Mouse (Mus musculus) heart, adult 8-10 months (tissue): ENCODE data around the gene Paxbp1. TPM values are rescaled to one million over a fixed set of nuclear protein-coding genes. Genes with fewer than 3 reads are reported as not detected.
"Not testable (repeated sequence)": the region's sequence is repeated elsewhere in the genome, so short reads cannot be mapped to it uniquely, and the experiment has no call there.

Source experiments
- DNase-seq: peaks from one replicate; pipeline ENCODE4 v3.0.0; 2022; ENCODE audit warnings: low spot score
- total RNA-seq, 4 experiments: library from RNA; stranded (reverse); gene quantifications; 2 replicates each; pipeline ENCODE4 v1.2.4; 2022

Gene Paxbp1
- total RNA-seq, result 10 to 100 TPM in 3 of 4 experiments, 1 to 10 TPM in 1; 8.1 to 18.6 (median 12.5) TPM

DNA sequence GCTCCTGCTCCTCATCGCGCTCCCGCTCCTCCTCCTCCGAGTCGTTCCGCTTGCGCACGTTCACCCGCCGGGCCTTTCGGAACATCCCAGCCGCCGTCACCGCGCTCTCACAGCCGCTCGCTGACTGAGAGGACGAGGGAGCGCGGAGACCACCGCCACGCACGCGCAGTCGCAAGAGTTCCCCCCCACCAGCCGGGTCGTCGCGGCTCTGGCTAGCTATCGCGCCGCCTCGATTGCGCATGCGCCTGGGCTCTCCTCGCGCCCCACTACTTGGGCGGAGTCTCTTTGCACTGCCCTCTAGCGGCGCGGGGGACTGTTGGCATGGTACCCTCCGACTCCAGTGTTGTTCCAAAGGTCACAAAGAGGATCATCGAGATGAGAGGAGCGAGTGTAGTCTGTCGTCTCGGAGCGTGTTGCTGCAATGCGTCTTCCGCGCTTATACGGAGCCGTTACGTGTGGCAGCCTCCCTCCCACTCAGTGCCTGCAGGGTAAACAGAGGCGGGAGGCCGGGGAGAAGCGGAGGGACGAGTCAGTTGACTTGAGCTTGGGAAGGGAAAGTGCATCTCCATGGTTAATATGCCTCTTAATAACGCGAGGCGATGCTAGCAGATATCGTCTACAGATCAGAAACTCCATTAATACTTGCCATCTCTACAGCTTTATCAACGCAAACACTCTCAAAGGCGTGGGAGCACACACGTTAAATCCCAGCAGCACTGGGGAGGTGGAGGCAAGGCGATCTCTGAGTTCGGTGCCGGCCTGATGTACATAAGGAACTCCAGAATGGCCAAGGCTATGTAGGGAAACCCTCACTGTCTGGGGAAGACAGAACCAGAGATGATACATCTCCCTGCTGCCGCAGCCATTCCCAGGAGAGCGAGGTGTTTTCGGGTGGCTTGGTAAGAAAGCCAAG lies at the start of gene Paxbp1:
Gene Paxbp1, minus strand, starts transcription at position 274 of the 913 bp plus-strand sequence.
- DNase-seq, result peak; percentile 99

GRCm38 (mm10) chr16:91086642-91087306 lies 42.4 kb upstream of the Paxbp1 start:
- no peak for DNase-seq

DNA sequence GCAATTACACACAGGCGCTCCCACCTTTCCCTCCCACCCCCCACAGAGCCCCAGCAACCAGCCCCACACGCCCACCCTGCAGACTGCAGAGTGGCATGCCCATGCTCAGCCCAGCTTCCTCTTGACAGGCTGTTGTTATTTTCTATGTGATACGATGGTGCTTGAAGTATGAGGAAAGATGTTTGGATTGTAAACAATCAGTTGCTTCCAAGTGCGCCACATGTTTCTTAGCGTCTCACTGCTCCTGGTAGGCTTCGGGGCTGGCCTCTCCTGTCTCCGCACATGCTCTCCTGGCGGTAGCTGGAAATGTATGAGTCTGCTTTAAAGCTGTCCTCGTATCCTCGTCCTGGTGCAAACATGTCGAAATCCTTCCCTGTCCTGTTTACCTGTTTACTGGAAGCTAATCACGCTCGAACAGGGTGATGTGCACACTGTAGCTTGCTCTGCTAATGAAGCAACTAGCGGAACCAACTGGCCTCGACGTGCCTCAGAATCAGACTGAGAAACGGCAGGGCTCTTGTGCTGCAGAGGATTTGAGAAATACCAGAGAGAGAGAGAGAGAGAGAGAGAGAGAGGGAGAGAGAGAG lies 41.0 kb upstream of the Paxbp1 start:
- DNase-seq, result no peak

GRCm38 (mm10) chr16:91084307-91085238 lies 40.2 kb upstream of the Paxbp1 start:
- peak; percentile 21 for DNase-seq

DNA sequence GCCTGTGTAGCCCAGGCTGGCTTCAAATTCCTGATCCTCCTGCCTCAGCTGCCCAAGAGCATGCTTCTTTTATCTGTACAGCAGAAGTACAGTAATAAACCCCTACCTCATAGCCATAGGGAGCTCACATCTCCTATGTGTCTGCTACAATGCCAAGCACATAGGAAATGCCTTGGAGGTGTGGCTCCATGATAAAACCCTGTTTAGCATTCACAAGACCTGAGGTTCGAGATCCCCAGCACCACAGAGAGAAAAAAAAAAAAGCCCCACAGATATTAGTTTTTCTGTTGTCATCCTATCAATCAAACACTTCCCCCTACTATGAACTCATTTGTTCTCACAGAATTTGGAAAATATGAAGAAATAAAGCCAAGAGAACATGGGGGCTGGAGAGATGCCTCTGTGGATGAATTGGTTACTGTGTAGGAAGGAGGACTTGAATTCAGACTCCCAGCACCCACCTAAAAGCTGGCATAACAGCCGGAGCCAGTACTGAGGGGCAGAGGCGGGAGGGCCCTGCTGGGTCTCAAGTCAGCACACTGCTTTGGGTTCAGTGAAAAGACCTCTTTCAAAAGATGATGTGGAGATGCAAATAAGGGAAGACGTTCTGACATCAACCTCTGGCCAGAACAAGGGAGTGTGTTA lies 38.8 kb upstream of the Paxbp1 start:
- DNase-seq, result no peak

DNA sequence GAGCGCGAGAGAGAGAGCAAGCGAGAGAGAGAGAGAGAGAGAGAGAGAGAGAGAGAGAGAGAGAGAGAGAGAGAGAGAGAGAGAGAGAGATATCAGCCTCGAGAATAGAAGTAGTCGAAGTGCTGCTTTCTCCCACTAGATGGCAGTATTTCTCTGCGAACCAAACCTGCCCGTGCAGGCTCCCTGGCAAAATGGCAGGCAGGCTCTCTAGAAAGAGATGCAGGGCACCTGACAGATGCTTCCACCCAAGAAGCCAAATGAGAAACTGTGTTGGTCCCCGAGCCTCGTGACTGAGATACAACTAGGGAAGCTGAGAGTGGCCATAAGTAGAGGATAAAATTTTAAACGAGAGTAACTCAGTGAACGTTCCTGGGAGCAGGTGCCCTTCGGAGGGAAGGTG lies 37.2 kb upstream of the Paxbp1 start:
- peak; percentile 70 for DNase-seq

GRCm38 (mm10) chr16:91076180-91076579 lies 31.8 kb upstream of the Paxbp1 start:
- no peak for DNase-seq

DNA sequence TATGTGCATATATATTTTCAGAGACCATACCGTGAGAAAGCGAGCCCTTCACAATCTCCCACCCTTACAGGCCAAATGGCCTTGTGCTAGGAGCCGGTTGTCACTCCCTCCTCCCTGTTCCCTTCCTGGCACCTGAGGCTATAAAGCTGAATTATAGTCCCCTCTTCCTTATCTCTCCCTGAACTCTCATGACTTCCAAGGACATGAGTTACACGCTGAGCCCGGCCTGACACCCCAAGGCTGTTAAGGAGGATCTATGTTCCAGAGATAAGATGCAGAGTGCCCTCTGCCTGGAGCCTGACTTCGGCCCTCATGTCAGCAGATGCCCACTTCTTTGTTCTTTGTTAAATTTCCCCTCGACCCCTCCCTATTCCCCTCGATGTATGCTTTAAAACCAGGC lies 31.1 kb upstream of the Paxbp1 start:
- DNase-seq, result not testable (repeated sequence)

GRCm38 (mm10) chr16:91073163-91073892 lies 29.0 kb upstream of the Paxbp1 start:
- peak; percentile 91 for DNase-seq

- DNase-seq, result no peak
Measured at GRCm38 (mm10) chr16:91072256-91072655, 27.9 kb upstream of the Paxbp1 start.

- no peak for DNase-seq
Measured at GRCm38 (mm10) chr16:91068969-91069368, 24.6 kb upstream of the Paxbp1 start.

DNA sequence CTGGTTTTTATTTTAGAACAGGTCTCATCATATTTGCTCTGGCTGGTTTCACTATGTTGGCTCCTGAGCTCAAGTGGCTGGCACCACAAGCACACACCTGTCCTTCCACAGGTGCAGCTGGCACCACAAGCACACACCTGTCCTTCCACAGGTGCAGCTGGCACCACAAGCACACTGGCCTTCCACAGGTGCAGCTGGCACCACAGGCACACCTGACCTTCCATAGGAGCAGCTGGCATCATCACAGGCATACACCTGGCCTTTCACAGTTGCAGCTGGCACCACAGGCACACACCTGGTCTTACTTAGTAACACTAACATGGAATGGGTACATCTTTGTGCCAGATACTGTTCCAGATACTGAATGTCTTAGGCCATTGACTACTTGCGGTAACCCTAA lies 22.8 kb upstream of the Paxbp1 start:
- no peak for DNase-seq

DNA sequence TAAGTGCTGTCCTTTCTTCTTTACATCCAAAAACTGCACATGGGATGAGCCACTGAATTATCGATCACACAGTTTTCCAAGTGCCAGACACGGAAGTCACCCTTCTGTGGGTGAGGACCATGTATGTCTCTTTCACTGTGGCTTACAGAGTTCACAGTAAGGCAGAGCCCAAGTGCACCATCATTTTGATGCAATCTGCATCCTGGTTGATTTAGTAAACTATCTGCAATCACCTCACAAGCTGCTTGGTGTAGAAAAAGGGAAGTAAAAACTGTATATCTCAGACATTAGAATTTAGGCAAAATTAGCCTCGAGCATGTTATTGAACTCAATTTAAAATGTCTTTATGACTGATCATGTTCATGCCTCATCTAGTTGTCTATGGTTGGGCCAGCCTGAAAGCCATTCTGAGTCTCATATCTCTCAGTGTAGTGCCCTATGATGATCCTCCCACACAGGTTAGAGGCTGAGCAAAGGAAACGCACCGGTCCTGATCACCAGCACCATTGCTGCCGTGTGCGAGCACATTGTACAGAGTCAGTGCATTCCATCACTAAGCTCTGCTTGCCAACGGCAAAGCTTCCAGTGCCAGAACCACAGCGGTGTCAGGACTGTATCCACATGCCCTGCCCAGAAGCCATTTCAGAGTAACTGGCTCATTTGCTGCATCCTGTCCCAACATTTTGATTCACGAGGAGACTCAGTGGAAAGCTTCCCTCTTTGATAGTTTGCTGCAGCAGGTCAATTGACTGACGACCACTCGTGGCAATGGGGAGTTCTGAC lies 20.4 kb upstream of the Paxbp1 start:
- no peak for DNase-seq

DNA sequence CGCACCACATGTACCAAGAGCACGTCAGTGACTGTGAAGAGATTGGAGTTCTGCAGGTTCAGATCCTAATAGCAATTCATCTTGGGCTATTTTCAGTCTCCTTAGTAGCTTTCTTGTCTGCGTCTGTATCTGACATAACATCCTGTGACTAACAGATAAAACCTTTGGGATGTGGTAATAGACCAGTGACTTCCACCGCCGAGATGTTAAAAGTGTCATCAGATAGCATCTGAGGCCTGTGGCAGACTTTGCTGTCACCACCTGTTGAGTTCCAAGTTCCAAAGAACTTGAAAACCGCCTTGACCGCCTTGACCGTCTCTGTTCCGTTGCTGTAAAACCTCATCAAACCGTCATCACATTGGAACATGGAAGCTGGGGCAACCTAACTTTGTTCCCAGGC lies 19.4 kb upstream of the Paxbp1 start:
- DNase-seq, result no peak

GRCm38 (mm10) chr16:91061531-91062318 lies 17.4 kb upstream of the Paxbp1 start:
- no peak for DNase-seq

DNA sequence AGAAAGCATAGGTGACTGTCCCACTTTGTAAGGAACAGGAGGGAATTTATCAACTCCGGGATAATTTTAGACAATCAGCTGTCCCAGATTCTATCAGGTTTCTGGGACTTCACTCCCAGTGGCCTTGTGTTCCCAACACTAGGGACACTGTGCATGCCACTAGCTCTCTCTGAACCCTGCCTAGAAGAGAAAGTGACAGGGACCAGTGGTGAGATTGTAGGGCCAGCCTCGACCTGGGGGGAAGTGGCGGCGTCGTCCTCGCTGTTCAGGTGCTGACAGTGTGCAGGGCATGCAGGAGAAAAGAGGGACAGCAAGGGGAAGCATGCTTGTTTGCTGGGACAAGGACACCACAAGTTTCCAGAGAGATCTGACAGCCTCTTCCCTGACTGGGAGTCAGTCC lies 13.4 kb upstream of the Paxbp1 start:
- DNase-seq, result no peak

DNA sequence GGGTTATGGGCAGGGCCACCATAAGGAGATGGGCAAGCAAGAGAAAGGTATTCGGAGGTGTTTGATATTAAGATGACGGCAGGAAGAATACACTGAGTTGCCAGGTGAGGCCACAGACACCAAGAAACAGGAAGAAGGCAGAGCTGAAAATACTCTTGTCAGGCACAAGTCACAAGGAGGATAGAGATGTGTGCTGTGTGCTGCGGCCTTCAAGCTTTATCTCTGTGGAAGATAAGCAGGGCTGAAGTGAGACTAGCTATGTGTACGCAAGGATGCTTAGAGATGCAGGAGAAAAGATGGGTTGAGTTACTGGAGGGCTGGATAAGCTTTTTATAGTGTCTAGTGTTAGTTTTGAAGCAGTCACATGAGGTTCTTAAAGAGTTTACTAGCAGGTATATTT lies 12.9 kb upstream of the Paxbp1 start:
- DNase-seq, result no peak

- DNase-seq, result no peak
Measured at GRCm38 (mm10) chr16:91056043-91056821, 11.9 kb upstream of the Paxbp1 start.
